Mouse (Mus musculus) C2C12 (cell line): ENCODE results near the gene Ccdc190.

Experiments
- CTCF ChIP-seq: IDR thresholded peaks from one replicate; pipeline ENCODE4 v1.5.1; 2011; ENCODE audit not compliant: control insufficient read depth, insufficient read depth, insufficient read length
- MAX ChIP-seq: IDR thresholded peaks from one replicate; pipeline ENCODE4 v1.6.1; 2011; ENCODE audit warnings: mild to moderate bottlenecking, control low read depth
- MYOG ChIP-seq: IDR thresholded peaks from one replicate; pipeline ENCODE4 v1.6.1; 2011; ENCODE audit not compliant: control insufficient read depth, insufficient read length; ENCODE audit errors: extremely low read depth
- USF1 ChIP-seq: IDR thresholded peaks from one replicate; pipeline ENCODE4 v1.6.1; 2011; ENCODE audit warnings: low read depth, mild to moderate bottlenecking, control low read depth, moderate library complexity

DNA sequence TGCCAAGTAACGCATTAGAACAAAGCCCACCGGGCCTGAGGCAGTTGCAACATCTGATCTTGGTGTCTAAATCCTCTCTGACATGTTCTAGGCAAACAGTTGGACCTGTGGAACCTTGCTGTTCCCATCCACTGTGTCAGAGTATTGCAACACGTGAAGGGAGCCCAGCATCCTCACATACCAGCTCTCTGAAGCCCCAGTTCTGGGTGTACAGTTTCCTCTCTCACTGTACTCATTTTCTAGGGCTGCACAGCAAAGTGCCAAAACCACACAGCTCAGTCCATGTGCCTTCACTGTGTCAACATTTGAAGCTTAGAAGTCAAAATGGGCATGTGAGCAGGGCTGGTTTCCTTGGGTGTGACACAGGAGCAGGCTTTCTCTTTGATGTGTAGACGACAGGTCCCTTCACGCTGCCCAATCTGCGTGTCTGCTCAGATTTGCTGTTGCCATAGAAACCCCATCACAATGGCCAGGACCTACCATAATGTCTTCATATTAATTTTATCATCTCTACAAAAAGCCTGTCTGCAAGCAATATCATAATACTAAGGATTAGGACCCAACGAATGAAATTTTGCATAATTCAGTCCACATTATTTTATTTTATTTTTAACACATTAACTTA is 3.8 kb downstream of the Ccdc190 start:
- no peak for TF ChIP-seq CTCF
- no peak for TF ChIP-seq USF1
- no peak for TF ChIP-seq MYOG
- no peak for TF ChIP-seq MAX
